Mouse (Mus musculus) lung, postnatal 25 days (tissue): Measurements from ENCODE around the gene Tgif2lx1.
"Not testable (repeated sequence)": the region's sequence is repeated elsewhere in the genome, so short reads cannot be mapped to it uniquely, and the experiment has no call there.

ENCODE experiments used
- DNase-seq: peaks from one replicate; pipeline ENCODE4 v3.0.0; 2022; ENCODE audit warnings: low spot score

Gene Tgif2lx1

GRCm38 (mm10) chrX:118480637-118481036, at the start of gene Tgif2lx1:
TSS of gene Tgif2lx1 (minus strand) at chrX:118480737.
- not testable (repeated sequence) for DNase-seq
